Mouse (Mus musculus) forebrain, embryonic 16.5 days (tissue): ENCODE data around the gene Dnajb13. TPM values are rescaled to one million over a fixed set of nuclear protein-coding genes. Genes with fewer than 3 reads are reported as not detected.

Experiments
- ATAC-seq: fragments of 200-750 bp; cut with Nextera tagmentation; 2 replicates; pipeline ENCODE4 v1.8.0; 2017; ENCODE audit warnings: mild to moderate bottlenecking, moderate library complexity
- H3K27ac ChIP-seq: fragments of 300-500 bp; sonication (generic); 2 replicates; pipeline ENCODE4 v1.5.1; 2014; ENCODE audit warnings: low read length, control low read depth
- H3K27me3 ChIP-seq: fragments of 300-500 bp; sonication (generic); replicated peaks from 2 replicates; pipeline ENCODE4 v1.6.1; 2014; ENCODE audit warnings: low read length; ENCODE audit not compliant: control insufficient read depth, insufficient read depth
- H3K36me3 ChIP-seq: fragments of 300-500 bp; sonication (generic); 2 replicates; pipeline ENCODE4 v1.6.1; 2014; ENCODE audit not compliant: control insufficient read depth, insufficient read depth
- H3K4me1 ChIP-seq: fragments of 300-500 bp; sonication (generic); replicated peaks from 2 replicates; pipeline ENCODE4 v1.6.1; 2014; ENCODE audit warnings: low read length; ENCODE audit not compliant: control insufficient read depth, insufficient read depth
- H3K4me2 ChIP-seq: fragments of 300-500 bp; sonication (generic); 2 replicates; pipeline ENCODE4 v1.6.1; 2014; ENCODE audit warnings: mild to moderate bottlenecking, low read length, control low read depth
- H3K4me3 ChIP-seq: fragments of 300-500 bp; sonication (generic); replicated peaks from 2 replicates; pipeline ENCODE4 v1.5.1; 2014; ENCODE audit warnings: mild to moderate bottlenecking, low read length, control low read depth
- H3K9ac ChIP-seq: fragments of 300-500 bp; sonication (generic); replicated peaks from 2 replicates; pipeline ENCODE4 v1.6.1; 2014; ENCODE audit warnings: low read depth, low read length, control low read depth
- H3K9me3 ChIP-seq: fragments of 300-500 bp; sonication (generic); 2 replicates; pipeline ENCODE4 v1.6.1; 2016; ENCODE audit warnings: low read length; ENCODE audit not compliant: control insufficient read depth
- WGBS: fragments of 180-500 bp; shearing (Covaris S2); extraction: QIAGEN DNeasy Blood & Tissue Kit; methylation state at CpG from one replicate; pipeline ENCODE4 v1.1.7; 2014; 5-methylcytosine and 5-hydroxymethylcytosine counted together
- polyA plus RNA-seq: library from polyadenylated mRNA; unstranded; fragments of >200 nt; fragmentation: Nextera tagmentation; extraction: Ambion mirVana; gene quantifications from 2 replicates; pipeline ENCODE4 v1.2.1, GENCODE M21; 2015

Dnajb13 gene
- polyA plus RNA-seq, 1 experiment from 2014 or later: 3.3 TPM

DNA sequence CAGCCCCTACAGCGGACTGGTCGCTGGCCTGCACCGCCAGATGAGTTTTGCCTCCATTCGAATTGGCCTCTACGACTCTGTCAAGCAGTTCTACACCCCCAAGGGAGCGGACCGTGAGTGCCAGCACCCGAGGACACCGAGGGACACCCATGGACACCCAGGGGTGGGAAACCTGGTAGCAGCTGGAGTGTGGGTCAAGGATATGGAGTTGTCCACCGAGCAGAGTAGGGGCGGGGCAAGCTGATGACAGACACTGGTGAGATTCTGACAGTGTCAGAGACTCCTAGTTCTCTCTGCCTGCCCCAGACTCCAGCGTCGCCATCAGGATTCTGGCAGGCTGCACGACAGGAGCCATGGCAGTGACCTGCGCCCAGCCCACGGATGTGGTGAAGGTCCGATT is 34.6 kb downstream of the Dnajb13 start:
- Histone ChIP-seq H3K4me2 (no peak overlapping the region), H3K9me3 (no peaks in the 10 kb centered on the region), H3K27me3 (no peaks in the 10 kb centered on the region), H3K27ac (no peak overlapping the region), H3K36me3 (no peaks in the 10 kb centered on the region), H3K4me1 (no peaks in the 10 kb centered on the region), H3K4me3 (no peak overlapping the region), H3K9ac (no peak overlapping the region)
- 89% methylated on average over 17 of the region's 17 CpGs for WGBS
- no peak for ATAC-seq

DNA sequence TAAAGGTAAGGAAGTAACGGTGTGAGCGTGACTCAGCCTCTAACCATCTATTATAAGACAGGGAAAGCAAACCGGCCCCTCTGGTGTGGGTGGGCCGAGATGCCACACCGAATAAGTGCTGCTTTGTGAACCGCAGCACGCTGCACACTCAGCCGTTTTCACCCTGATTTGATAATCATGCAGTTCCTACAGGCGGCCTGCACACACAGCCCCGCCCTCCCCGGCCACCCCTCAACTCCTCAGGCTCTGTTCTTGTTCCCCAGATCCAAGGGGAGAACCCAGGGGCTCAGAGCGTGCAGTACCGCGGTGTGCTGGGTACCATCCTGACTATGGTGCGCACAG is 35.0 kb downstream of the Dnajb13 start:
- Histone ChIP-seq H3K27me3 (no peaks in the 10 kb centered on the region), H3K9ac (no peak overlapping the region), H3K36me3 (no peaks in the 10 kb centered on the region), H3K4me3 (no peak overlapping the region), H3K27ac (no peak overlapping the region), H3K4me2 (no peak overlapping the region), H3K4me1 (no peaks in the 10 kb centered on the region), H3K9me3 (no peaks in the 10 kb centered on the region)
- 77% methylated on average over 15 of the region's 15 CpGs for WGBS
- no peak for ATAC-seq

GRCm38 (mm10) chr7:100479100-100479822 is 35.5 kb downstream of the Dnajb13 start:
- Histone ChIP-seq H3K27ac (no peak overlapping the region), H3K4me1 (no peaks in the 10 kb centered on the region), H3K4me2 (no peak overlapping the region), H3K4me3 (no peak overlapping the region), H3K9ac (no peak overlapping the region), H3K27me3 (no peaks in the 10 kb centered on the region), H3K36me3 (no peaks in the 10 kb centered on the region), H3K9me3 (no peaks in the 10 kb centered on the region)
- 80% methylated on average over 20 of the region's 20 CpGs for WGBS
- ATAC-seq: no peak

GRCm38 (mm10) chr7:100474680-100475079 is 40.1 kb downstream of the Dnajb13 start:
- no peak for ATAC-seq
- Histone ChIP-seq H3K9ac (no peak overlapping the region), H3K27ac (no peak overlapping the region), H3K4me1 (no peaks in the 10 kb centered on the region), H3K4me3 (no peak overlapping the region), H3K36me3 (no peaks in the 10 kb centered on the region), H3K27me3 (no peaks in the 10 kb centered on the region), H3K9me3 (no peaks in the 10 kb centered on the region), H3K4me2 (no peak overlapping the region)
- WGBS: 27% methylated on average over 1 of the region's 1 CpGs

DNA sequence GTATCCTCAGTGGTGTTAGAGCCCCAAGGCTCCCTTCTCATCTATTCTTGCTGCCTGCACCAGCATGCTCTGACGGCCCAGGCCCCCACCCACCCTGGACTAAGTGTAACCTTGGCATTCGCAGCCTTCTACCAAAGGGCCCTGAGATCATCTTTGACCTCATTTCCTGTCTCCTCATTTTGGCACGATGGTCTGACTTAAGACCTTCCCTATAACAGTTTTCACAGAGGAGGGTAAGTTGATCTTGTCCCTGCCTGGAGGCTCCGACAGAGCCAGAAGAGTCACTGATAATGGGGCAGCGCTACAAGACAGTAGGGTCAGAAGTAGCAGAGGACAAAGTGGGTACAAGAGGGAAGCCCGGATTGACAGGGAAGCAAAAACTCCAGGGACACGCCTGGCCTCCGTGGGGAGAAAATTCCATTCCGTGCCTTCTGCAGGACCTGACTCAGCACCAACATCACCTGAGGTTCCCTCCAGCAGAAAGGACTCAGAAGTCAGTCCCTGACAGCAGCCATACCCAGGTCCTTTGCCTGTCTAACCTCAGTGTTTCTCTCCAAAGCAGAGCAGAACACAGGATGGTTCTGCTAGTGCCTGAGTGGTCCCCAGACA is 40.8 kb downstream of the Dnajb13 start:
- H3K9me3 ChIP-seq: no peaks in the 10 kb centered on the region
- no peak overlapping the region for H3K4me2 ChIP-seq
- no peak for ATAC-seq
- H3K9ac ChIP-seq: no peak overlapping the region
- no peak overlapping the region for H3K4me3 ChIP-seq
- H3K27me3 ChIP-seq: no peaks in the 10 kb centered on the region
- H3K27ac ChIP-seq: no peak overlapping the region
- H3K36me3 ChIP-seq: peaks cover 2% of the 10 kb centered on the region; the same call in 1 of the 2 replicates
- 89% methylated on average over 9 of the region's 9 CpGs for WGBS
- H3K4me1 ChIP-seq: no peaks in the 10 kb centered on the region

GRCm38 (mm10) chr7:100472777-100473176 is 42.0 kb downstream of the Dnajb13 start, which contains the start of gene Ucp3:
Gene Ucp3 (plus strand): TSS chr7:100472990.
- Histone ChIP-seq H3K9me3 (no peaks in the 10 kb centered on the region), H3K27ac (no peak within 1 kb of the TSS), H3K27me3 (no peaks in the 10 kb centered on the region), H3K36me3 (peaks cover 2% of the 10 kb centered on the region; the same call in 1 of the 2 replicates), H3K9ac (no peak within 1 kb of the TSS), H3K4me2 (no peak within 1 kb of the TSS), H3K4me3 (no peak within 1 kb of the TSS), H3K4me1 (no peaks in the 10 kb centered on the region)
- WGBS: 92% methylated on average over 6 of the region's 6 CpGs
- no peak for ATAC-seq

DNA sequence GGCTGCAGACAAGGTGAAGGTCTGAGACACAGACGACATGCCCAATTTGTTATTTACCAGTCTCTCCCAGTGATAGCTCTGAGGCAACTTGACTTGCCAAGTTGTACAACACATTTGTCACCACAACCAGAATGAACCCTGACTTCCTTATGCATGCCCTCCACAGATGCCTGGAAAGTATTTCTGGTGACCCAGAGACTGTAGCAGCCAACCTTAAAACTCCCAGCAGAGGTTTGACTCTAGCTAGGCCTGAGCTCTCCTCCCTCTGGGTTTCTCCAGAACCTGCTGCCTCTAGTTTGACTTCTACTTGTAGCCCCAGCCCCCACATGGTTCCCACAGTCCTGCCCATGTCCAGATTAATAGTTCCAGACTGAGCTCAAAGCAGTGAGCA is 43.4 kb downstream of the Dnajb13 start:
- no peak overlapping the region for H3K4me3 ChIP-seq
- H3K36me3 ChIP-seq: peaks cover 5% of the 10 kb centered on the region; the same call in 1 of the 2 replicates
- H3K9ac ChIP-seq: no peak overlapping the region
- 92% methylated on average over 1 of the region's 1 CpGs for WGBS
- no peak overlapping the region for H3K4me2 ChIP-seq
- H3K9me3 ChIP-seq: no peaks in the 10 kb centered on the region
- H3K4me1 ChIP-seq: no peaks in the 10 kb centered on the region
- H3K27ac ChIP-seq: no peak overlapping the region
- no peaks in the 10 kb centered on the region for H3K27me3 ChIP-seq
- ATAC-seq: no peak

DNA sequence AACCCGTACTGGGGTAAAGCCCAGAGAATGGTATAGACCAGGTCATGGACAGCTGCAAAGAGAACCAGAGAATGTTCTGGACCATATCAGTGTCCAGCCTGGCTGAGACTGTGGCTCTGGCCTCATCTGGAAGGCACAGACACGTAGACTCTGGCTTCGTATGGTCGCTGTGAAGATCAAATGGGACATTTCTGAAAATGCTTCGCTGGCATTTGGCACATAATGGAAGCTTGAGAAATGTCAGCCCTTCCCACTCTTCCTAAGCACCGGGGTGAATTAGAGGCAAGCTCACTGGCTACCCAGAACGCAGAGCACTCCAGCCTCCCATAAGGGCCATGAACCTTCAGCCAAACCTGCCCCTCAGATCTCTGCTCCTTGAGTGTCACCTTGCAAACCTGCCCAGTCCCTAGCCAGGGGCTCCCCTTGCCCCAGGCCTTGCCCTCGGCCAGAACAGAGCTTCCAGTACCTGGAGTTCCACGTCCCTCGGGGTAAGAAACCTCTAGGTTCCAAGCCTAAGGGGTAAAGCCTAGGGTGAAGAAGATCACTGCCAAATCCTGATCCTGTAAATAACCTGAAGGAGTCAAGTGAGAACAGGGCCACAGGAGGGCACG is 43.9 kb downstream of the Dnajb13 start:
- 93% methylated on average over 11 of the region's 11 CpGs for WGBS
- Histone ChIP-seq H3K9ac (no peak overlapping the region), H3K4me2 (no peak overlapping the region), H3K27me3 (no peaks in the 10 kb centered on the region), H3K4me3 (no peak overlapping the region), H3K27ac (no peak overlapping the region), H3K36me3 (peaks cover 5% of the 10 kb centered on the region; the same call in 1 of the 2 replicates), H3K9me3 (no peaks in the 10 kb centered on the region), H3K4me1 (no peaks in the 10 kb centered on the region)
- no peak for ATAC-seq

- no peak overlapping the region for H3K9ac ChIP-seq
- H3K27ac ChIP-seq: no peak overlapping the region
- peaks cover 5% of the 10 kb centered on the region; the same call in 1 of the 2 replicates for H3K36me3 ChIP-seq
- H3K27me3 ChIP-seq: no peaks in the 10 kb centered on the region
- ATAC-seq: no peak
- H3K9me3 ChIP-seq: no peaks in the 10 kb centered on the region
- H3K4me3 ChIP-seq: no peak overlapping the region
- H3K4me2 ChIP-seq: no peak overlapping the region
- H3K4me1 ChIP-seq: no peaks in the 10 kb centered on the region
- WGBS: 91% methylated on average over 1 of the region's 1 CpGs
These were observed 45.3 kb downstream of the Dnajb13 start for GRCm38 (mm10) chr7:100469502-100469901.
